Mouse (Mus musculus) urinary bladder, postnatal 36 days (tissue): ENCODE results near the gene Gnas.
"Not testable (repeated sequence)": the region's sequence is repeated elsewhere in the genome, so short reads cannot be mapped to it uniquely, and the experiment has no call there.

ENCODE experiments used
- DNase-seq, 2 experiments: peaks; one replicate each; pipeline ENCODE4 v3.0.0; 2022; ENCODE audit warnings: low spot score in 2 of 2, mixed read lengths in 1 of 2

Gene Gnas

DNA sequence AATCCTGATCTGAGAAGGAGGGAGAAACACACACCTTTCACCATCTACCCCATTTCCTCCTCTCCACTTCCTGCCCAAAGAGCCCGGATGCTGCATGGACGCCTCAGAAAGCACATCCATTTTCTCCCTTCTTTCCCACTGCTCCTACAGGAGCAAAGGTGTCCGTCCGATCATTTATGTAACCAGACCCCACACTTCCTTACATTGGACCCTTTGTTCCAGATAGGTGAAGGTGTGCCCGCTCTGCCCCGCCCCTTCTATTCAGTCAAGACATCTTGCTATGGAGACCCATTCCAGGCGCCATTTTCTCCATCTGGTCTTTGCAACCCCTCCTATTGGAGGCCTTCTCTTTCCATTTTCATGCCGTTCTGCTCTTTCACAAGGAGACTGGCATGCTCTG is 10.3 kb downstream of the Gnas start:
- no peak for DNase-seq

DNA sequence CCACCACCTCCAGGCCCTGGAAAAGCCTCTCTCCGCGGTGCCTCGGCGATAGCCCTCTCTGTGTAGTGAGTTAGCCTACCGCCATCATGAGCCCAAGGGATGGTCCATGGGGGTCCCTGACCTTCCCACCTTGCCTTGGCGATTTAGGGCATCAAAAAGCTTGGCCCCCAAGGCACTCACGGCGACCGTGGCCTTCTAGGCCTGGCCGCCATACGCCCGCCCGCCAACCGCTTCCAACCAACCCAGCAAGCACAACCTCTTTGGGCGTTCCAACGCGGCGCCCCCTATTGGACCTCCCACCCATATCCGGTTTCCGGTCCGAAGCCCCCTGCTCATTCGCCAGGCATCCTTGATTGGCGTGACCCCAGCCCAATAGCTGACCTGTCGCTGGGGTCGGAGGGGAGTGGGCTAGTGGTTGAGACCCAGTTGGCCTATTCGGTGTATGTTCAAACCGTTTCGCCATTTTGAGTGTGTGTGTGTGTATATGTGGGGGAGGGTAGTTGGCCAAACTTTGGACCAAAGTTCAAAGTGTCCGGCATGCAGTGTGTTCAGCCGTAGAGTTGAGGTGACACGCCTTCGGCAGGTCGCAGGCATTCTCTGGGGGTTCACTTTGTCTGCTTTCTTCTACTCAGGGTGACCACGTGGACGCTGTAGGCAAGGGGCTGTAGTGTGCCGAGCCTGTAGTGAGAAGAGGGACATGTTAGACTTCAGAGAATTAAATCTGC is 11.2 kb downstream of the Gnas start:
- peak in 1 of 2 experiments; percentile 24 for DNase-seq

GRCm38 (mm10) chr2:174295900-174296465 is 11.9 kb downstream of the Gnas start:
- no peak for DNase-seq

DNA sequence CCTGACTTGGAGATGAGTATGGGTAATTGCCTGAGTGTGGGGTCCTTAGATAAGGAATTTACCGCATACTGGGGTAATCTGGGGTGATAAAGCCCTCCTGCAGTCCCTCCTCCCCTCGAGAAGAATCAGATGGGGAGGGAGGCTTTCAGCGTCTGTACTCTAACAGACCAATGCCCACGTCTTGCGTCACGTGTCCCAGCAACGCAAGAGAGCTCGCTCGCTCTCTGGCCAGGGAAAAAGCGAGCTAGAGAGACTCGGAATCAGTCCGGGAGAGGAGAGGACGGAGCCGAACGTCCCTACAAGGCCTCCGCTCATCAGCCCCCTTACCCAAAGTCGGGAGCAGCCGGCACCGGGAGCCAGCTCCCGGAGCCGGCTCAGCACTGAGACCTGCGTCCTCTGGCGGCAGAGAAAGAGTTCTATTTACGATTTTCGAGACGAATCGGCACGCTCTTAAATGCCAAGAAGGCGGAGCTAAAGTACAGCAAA is 13.0 kb downstream of the Gnas start:
- no peak for DNase-seq

DNA sequence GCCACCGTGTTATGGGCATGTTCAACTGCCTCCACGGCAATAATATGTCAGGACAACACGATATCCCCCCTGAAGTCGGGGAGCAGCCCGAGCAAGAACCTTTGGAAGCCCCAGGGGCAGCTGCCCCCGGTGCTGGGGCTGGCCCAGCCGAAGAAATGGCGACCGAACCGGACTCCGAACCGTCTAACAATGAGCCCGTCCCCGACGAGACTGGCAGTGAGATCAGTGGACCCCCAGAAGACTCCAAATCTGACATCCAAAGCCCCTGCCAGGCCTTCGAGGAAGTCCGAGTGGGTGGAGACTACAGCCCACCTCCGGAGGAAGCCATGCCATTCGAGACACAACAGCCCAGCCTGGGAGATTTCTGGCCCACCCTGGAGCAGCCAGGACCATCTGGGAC is 13.7 kb downstream of the Gnas start:
- DNase-seq = no peak

GRCm38 (mm10) chr2:174298471-174298870 is 14.4 kb downstream of the Gnas start:
- no peak for DNase-seq

GRCm38 (mm10) chr2:174299091-174299770 is 15.1 kb downstream of the Gnas start:
- DNase-seq = no peak

DNA sequence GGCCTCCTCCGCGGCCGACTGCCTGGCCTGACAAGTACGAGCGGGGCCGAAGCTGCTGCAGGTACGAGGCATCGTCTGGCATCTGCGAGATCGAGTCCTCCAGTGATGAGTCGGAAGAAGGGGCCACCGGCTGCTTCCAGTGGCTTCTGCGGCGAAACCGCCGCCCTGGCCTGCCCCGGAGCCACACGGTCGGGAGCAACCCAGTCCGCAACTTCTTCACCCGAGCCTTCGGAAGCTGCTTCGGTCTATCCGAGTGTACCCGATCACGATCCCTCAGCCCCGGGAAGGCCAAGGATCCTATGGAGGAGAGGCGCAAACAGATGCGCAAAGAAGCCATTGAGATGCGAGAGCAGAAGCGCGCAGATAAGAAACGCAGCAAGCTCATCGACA is 15.6 kb downstream of the Gnas start:
- DNase-seq = no peak

DNA sequence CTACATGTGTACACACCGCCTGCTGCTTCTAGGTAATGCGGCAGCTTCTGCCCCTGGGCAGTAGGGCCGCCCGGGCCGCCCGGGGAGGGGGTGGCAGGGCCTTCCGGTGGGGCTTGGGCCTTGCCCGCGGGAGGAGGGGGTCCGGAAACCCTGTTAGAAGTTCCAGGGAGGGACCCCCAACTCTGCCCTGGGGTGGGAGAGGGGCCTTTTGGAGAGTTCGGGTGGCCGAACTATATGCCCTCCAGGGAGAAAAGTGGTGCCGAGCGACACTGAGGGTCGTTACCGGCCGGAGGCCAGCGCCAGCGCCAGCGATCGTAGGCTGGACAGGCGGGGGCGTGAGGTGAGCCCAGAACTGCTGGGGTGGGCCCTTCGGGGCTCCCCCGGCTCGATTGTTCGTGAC is 16.1 kb downstream of the Gnas start:
- DNase-seq = no peak

DNA sequence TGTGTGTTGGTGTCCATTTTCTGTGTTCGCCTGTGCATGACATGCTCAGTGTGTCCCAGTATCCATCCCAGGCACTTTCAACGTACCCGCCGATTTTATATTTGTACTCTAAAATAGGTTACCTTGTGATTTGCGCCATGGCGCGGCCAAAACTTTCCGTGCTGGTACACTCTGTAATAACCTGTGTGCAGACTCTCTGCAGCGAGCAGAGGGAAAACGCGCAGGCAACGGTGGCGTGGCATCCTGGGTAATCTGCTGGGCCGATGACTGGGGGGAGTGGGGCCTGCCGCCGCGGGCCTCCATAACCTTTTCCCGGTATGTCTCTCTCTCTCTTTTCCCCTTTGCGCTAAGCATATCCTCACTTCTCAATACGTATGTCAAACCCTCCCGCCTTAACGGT is 16.5 kb downstream of the Gnas start:
- no peak for DNase-seq

- DNase-seq = no peak
These were observed 18.4 kb downstream of the Gnas start for GRCm38 (mm10) chr2:174302526-174302925.

- no peak for DNase-seq
These were observed 21.5 kb downstream of the Gnas start for GRCm38 (mm10) chr2:174305646-174306045.

GRCm38 (mm10) chr2:174307903-174308302 is 23.8 kb downstream of the Gnas start:
- DNase-seq = no peak

DNA sequence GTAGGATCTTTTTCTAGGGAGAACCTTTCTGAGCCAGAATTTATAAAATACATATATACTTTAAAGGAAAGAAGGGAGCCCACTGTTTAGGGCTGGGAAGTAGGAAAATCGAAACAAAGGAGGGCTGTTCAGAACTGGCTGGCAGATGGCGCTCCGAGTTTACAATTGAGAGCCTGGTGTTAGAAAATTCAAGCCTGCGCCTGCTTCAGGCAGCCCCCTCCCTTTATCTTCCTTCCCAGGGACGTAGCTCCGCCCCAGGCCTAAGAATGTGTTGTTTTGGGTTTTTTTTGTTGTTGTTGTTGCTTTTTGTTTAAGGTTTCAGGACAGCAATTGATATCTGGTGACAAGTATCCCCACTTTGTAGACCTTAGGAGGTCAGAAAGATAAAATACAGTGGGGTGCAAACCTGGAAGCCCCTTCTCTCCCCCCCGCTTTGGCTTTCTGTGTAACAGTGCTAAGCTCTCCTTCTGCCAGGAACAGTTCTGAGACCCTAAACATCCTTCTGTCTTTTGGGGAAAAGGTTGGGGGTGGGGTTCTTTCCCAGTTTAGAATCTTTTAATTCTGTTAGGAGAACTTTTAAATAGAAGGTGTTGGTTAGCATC is 26.9 kb downstream of the Gnas start:
- DNase-seq = peak in 1 of 2 experiments; percentile 40

GRCm38 (mm10) chr2:174311613-174312012 is 27.5 kb downstream of the Gnas start:
- DNase-seq = no peak

GRCm38 (mm10) chr2:174312118-174312647 is 28.1 kb downstream of the Gnas start:
- DNase-seq = peak; percentile 67 to 80

- no peak for DNase-seq
These were observed 28.5 kb downstream of the Gnas start for GRCm38 (mm10) chr2:174312661-174313060.

DNA sequence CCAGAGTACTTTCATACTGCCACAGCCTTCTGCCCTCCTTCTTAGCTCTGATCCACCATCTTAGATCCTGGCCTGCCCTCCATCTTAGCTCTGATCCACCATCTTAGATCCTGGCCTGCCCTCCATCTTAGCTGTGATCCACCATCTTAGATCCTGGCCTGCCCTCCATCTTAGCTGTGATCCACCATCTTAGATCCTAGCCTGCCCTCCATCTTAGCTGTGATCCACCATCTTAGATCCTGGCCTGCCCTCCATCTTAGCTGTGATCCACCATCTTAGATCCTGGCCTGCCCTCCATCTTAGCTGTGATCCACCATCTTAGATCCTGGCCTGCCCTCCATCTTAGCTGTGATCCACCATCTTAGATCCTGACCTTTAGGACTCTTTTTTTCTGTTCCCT is 31.3 kb downstream of the Gnas start:
- DNase-seq = not testable (repeated sequence)

DNA sequence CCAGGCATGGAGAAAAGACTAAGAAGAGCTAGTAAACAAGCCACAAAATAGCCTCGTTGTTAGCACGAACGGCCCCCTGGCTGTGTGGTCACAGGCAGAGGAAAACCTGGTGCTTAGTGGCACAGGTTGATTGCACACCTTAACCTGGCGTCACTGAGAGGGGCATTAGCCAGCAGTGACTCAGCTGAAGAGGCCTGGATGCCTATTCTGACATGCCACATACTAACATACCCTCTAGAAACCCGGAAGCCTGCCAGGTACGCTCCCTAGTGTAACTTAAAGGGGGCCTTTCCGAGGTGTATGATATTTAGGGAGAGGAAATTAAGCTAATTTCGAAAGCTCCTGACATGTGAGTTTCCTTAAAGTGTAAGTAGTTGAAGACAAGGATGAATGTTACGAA is 32.5 kb downstream of the Gnas start:
- DNase-seq = no peak

DNA sequence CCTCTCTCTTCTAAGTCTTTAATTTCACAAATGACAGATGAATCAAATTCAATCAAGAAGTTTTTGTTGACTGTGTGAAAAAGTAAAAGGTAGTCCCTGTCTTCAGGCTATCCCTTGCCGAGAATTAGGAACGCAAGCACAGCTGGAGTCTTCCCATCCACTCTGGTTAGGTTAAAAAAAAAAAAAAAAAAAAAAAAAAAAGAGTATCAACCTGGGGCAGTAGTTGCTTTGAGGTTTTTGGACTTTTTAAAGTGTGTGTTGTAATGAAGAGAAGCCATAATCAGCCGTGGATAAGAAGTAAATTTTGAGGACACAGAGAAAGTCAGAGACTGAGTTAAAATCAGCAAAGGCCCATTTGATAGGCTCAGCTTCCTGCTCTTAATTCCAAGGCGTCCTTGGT is 41.9 kb downstream of the Gnas start:
- DNase-seq = no peak

GRCm38 (mm10) chr2:174326481-174326880 is 42.4 kb downstream of the Gnas start:
- no peak for DNase-seq

DNA sequence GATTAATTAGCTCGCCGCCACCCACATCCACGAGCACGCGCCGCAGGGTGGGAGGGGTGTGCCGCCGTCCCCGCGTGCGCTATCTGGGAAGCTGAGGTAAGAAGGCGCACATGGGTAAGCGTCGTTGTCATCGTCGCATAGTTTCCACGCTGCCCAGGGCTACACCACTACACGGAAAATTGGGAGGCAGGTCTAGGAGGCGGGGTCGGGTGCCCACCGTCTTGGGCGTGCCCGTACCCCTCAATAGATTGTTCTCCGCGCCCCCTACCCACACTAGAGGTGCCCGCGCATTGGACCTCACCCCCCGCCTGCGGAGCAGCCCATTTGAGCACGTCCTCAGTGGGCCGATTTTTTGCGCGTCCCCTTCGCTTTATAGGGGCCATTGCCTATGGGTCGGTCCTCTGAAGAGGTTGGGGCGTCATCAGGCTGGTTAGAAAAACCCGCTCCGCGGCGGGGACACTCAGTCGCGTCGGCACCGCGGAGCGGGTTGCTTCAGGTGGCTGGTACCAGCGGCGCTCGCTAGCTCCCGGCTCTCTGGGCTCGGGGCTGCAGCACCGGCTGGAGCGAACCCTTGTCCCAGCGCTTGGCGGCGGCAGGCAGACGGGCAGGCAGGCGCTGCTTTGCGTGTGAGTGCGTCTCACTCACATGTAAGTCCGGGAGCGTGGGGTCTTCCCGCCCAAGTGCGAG is 43.3 kb downstream of the Gnas start:
- DNase-seq = peak; percentile 56 to 59
